Mouse (Mus musculus) hindbrain, embryonic 13.5 days (tissue): ENCODE measurements at regions not wholly inside any gene's neighbourhood (a gene's known extent, or its start where the extent isn't known, plus 50 kb on each side); places are given as distances from the start of the nearest gene placed in this dataset.

Experiments
- ATAC-seq: fragments of 200-750 bp; cut with Nextera tagmentation; 2 replicates; pipeline ENCODE4 v1.8.0; 2017; ENCODE audit warnings: moderate TSS enrichment; ENCODE audit not compliant: low FRiP score
- H3K27ac ChIP-seq: fragments of 300-500 bp; sonication (generic); 2 replicates; pipeline ENCODE4 v1.5.1; 2015; ENCODE audit warnings: inconsistent platforms, mild to moderate bottlenecking, moderate library complexity
- H3K27me3 ChIP-seq: fragments of 300-500 bp; sonication (generic); 2 replicates; pipeline ENCODE4 v1.6.1; 2015; ENCODE audit warnings: mild to moderate bottlenecking, inconsistent platforms
- H3K36me3 ChIP-seq: fragments of 300-500 bp; sonication (generic); 2 replicates; pipeline ENCODE4 v1.6.1; 2015; ENCODE audit warnings: mild to moderate bottlenecking, inconsistent platforms
- H3K4me1 ChIP-seq: fragments of 300-500 bp; sonication (generic); replicated peaks from 2 replicates; pipeline ENCODE4 v1.6.1; 2015; ENCODE audit warnings: inconsistent platforms
- H3K4me2 ChIP-seq: fragments of 300-500 bp; sonication (generic); 2 replicates; pipeline ENCODE4 v1.6.1; 2015; ENCODE audit warnings: inconsistent platforms, mild to moderate bottlenecking, moderate library complexity
- H3K4me3 ChIP-seq: fragments of 300-500 bp; sonication (generic); 2 replicates; pipeline ENCODE4 v1.5.1; 2015; ENCODE audit warnings: mild to moderate bottlenecking, inconsistent platforms
- H3K9ac ChIP-seq: fragments of 300-500 bp; sonication (generic); 2 replicates; pipeline ENCODE4 v1.6.1; 2015; ENCODE audit warnings: mild to moderate bottlenecking, inconsistent platforms
- H3K9me3 ChIP-seq: fragments of 300-500 bp; sonication (generic); 2 replicates; pipeline ENCODE4 v1.6.1; 2016; ENCODE audit warnings: inconsistent platforms
- WGBS: fragments of 180-500 bp; shearing (Covaris S2); methylation state at CpG from one replicate; pipeline ENCODE4 v1.1.7; 2015; 5-methylcytosine and 5-hydroxymethylcytosine counted together

- Histone ChIP-seq H3K27ac (no peak overlapping the region), H3K36me3 (no peaks in the 10 kb centered on the region), H3K9ac (no peak overlapping the region), H3K4me3 (no peak overlapping the region), H3K4me1 (peaks cover 6% of the 10 kb centered on the region), H3K4me2 (no peak overlapping the region), H3K27me3 (no peaks in the 10 kb centered on the region), H3K9me3 (no peaks in the 10 kb centered on the region)
- no peak for ATAC-seq
- 92% methylated on average over 12 of the region's 12 CpGs for WGBS
Observed at GRCm38 (mm10) chr13:60426192-60426840, 175.4 kb upstream of the Dapk1 start.

GRCm38 (mm10) chr13:60427077-60427476 is 174.7 kb upstream of the Dapk1 start:
- H3K4me1 ChIP-seq, result peaks cover 6% of the 10 kb centered on the region
- no peaks in the 10 kb centered on the region for H3K27me3 ChIP-seq
- H3K36me3 ChIP-seq, result no peaks in the 10 kb centered on the region
- no peaks in the 10 kb centered on the region for H3K9me3 ChIP-seq
- no peak for ATAC-seq
- H3K4me3 ChIP-seq, result no peak overlapping the region
- H3K4me2 ChIP-seq, result peak overlapping the region; percentile 32; the same call in 1 of the 2 replicates
- H3K27ac ChIP-seq, result no peak overlapping the region
- 0 out of 2 replicates have a peak overlapping the region, but pooled peaks have one; percentile 40 for H3K9ac ChIP-seq
- WGBS, result 64% methylated on average over 7 of the region's 7 CpGs

GRCm38 (mm10) chr13:60427755-60428385 is 173.9 kb upstream of the Dapk1 start:
- WGBS, result 23% methylated on average over 12 of the region's 12 CpGs
- Histone ChIP-seq H3K4me1 (peaks cover 6% of the 10 kb centered on the region), H3K36me3 (no peaks in the 10 kb centered on the region), H3K9ac (peak overlapping the region; percentile 40; the same call in 1 of the 2 replicates), H3K27ac (no peak overlapping the region), H3K4me3 (no peak overlapping the region), H3K27me3 (no peaks in the 10 kb centered on the region), H3K4me2 (peak overlapping the region; percentile 32), H3K9me3 (no peaks in the 10 kb centered on the region)
- no peak for ATAC-seq

GRCm38 (mm10) chr13:60429148-60429547 is 172.6 kb upstream of the Dapk1 start:
- Histone ChIP-seq H3K4me1 (peaks cover 6% of the 10 kb centered on the region), H3K36me3 (no peaks in the 10 kb centered on the region), H3K4me2 (no peak overlapping the region), H3K4me3 (no peak overlapping the region), H3K9me3 (no peaks in the 10 kb centered on the region), H3K27me3 (no peaks in the 10 kb centered on the region), H3K9ac (no peak overlapping the region), H3K27ac (no peak overlapping the region)
- no peak for ATAC-seq
- WGBS, result 68% methylated on average over 3 of the region's 3 CpGs

- Histone ChIP-seq H3K36me3 (no peaks in the 10 kb centered on the region), H3K4me1 (peaks cover 6% of the 10 kb centered on the region), H3K27me3 (no peaks in the 10 kb centered on the region), H3K4me3 (no peak overlapping the region), H3K9ac (no peak overlapping the region), H3K4me2 (no peak overlapping the region), H3K9me3 (no peaks in the 10 kb centered on the region), H3K27ac (no peak overlapping the region)
- no peak for ATAC-seq
- 91% methylated on average over 8 of the region's 8 CpGs for WGBS
Observed at GRCm38 (mm10) chr13:60431412-60431811, 170.3 kb upstream of the Dapk1 start.

GRCm38 (mm10) chr13:60434221-60435210 is 167.2 kb upstream of the Dapk1 start:
- ATAC-seq, result no peak
- Histone ChIP-seq H3K27me3 (no peaks in the 10 kb centered on the region), H3K27ac (no peak overlapping the region), H3K4me1 (no peaks in the 10 kb centered on the region), H3K36me3 (no peaks in the 10 kb centered on the region), H3K4me3 (no peak overlapping the region), H3K4me2 (no peak overlapping the region), H3K9me3 (no peaks in the 10 kb centered on the region), H3K9ac (no peak overlapping the region)
- WGBS, result 73% methylated on average over 11 of the region's 11 CpGs

- H3K27me3 ChIP-seq, result no peaks in the 10 kb centered on the region
- H3K9me3 ChIP-seq, result no peaks in the 10 kb centered on the region
- H3K9ac ChIP-seq, result no peak overlapping the region
- no peak overlapping the region for H3K4me2 ChIP-seq
- no peaks in the 10 kb centered on the region for H3K36me3 ChIP-seq
- no peaks in the 10 kb centered on the region for H3K4me1 ChIP-seq
- WGBS, result 78% methylated on average over 5 of the region's 5 CpGs
- H3K27ac ChIP-seq, result no peak overlapping the region
- no peak for ATAC-seq
- no peak overlapping the region for H3K4me3 ChIP-seq
Observed at GRCm38 (mm10) chr13:60435333-60435732, 166.4 kb upstream of the Dapk1 start.

GRCm38 (mm10) chr13:60438177-60438576 is 163.6 kb upstream of the Dapk1 start:
- Histone ChIP-seq H3K4me1 (no peaks in the 10 kb centered on the region), H3K27ac (no peak overlapping the region), H3K4me2 (no peak overlapping the region), H3K9ac (no peak overlapping the region), H3K9me3 (no peaks in the 10 kb centered on the region), H3K4me3 (no peak overlapping the region), H3K36me3 (no peaks in the 10 kb centered on the region), H3K27me3 (no peaks in the 10 kb centered on the region)
- 97% methylated on average over 2 of the region's 2 CpGs for WGBS
- ATAC-seq, result no peak

GRCm38 (mm10) chr13:60440586-60440985 is 161.2 kb upstream of the Dapk1 start:
- no peaks in the 10 kb centered on the region for H3K27me3 ChIP-seq
- H3K4me2 ChIP-seq, result no peak overlapping the region
- ATAC-seq, result no peak
- no peak overlapping the region for H3K4me3 ChIP-seq
- H3K9me3 ChIP-seq, result no peaks in the 10 kb centered on the region
- H3K36me3 ChIP-seq, result no peaks in the 10 kb centered on the region
- H3K9ac ChIP-seq, result no peak overlapping the region
- WGBS, result 69% methylated on average over 3 of the region's 3 CpGs
- H3K4me1 ChIP-seq, result no peaks in the 10 kb centered on the region
- H3K27ac ChIP-seq, result no peak overlapping the region

- no peak for ATAC-seq
- Histone ChIP-seq H3K4me2 (no peak overlapping the region), H3K4me1 (no peaks in the 10 kb centered on the region), H3K9me3 (no peaks in the 10 kb centered on the region), H3K4me3 (no peak overlapping the region), H3K36me3 (no peaks in the 10 kb centered on the region), H3K27ac (no peak overlapping the region), H3K27me3 (no peaks in the 10 kb centered on the region), H3K9ac (no peak overlapping the region)
- 91% methylated on average over 5 of the region's 5 CpGs for WGBS
Observed at GRCm38 (mm10) chr13:60445164-60445563, 156.6 kb upstream of the Dapk1 start.

GRCm38 (mm10) chr13:60446926-60447325 is 154.8 kb upstream of the Dapk1 start:
- 59% methylated on average over 5 of the region's 5 CpGs for whole genome bisulfite sequencing
- no peaks in the 10 kb centered on the region for H3K27me3 ChIP-seq
- no peak overlapping the region for H3K4me2 ChIP-seq
- no peak overlapping the region for H3K27ac ChIP-seq
- H3K4me3 ChIP-seq, result no peak overlapping the region
- no peak overlapping the region for H3K9ac ChIP-seq
- H3K36me3 ChIP-seq, result no peaks in the 10 kb centered on the region
- H3K9me3 ChIP-seq, result no peaks in the 10 kb centered on the region
- no peaks in the 10 kb centered on the region for H3K4me1 ChIP-seq
- no peak for ATAC-seq

- 76% methylated on average over 10 of the region's 10 CpGs for WGBS
- Histone ChIP-seq H3K4me1 (0 out of 2 replicates have a peak, but pooled peaks cover 8% of the 10 kb centered on the region), H3K4me3 (no peak overlapping the region), H3K27me3 (no peaks in the 10 kb centered on the region), H3K36me3 (no peaks in the 10 kb centered on the region), H3K9ac (no peak overlapping the region), H3K9me3 (no peaks in the 10 kb centered on the region), H3K27ac (no peak overlapping the region), H3K4me2 (no peak overlapping the region)
- no peak for ATAC-seq
Observed at GRCm38 (mm10) chr13:60450721-60451506, 150.8 kb upstream of the Dapk1 start.
